Mouse (Mus musculus) right cerebral cortex, postnatal 36 days (tissue): ENCODE results near the gene Gm10309.

Experiments
- DNase-seq, 2 experiments: peaks; one replicate each; pipeline ENCODE4 v3.0.0; 2022; ENCODE audit warnings: low spot score in 2 of 2, mixed read lengths in 1 of 2

The Gm10309 gene

DNA sequence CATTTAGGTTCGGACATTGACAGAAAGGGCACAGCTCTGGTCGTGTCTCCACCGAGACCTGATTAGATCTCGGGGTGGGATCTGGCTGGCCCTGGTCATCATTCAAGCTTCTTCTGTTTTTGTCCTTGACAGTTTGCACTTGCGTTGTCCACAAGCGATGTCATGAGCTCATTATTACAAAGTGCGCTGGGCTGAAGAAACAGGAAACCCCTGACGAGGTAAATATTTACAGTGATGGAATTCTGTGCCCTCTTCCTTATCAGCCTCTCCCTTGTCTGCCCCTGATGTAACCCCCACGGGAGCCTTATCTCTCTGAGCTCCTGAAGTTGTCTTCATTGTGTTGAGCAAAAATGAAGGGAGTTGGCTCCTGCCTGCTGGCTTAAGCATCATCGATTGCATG lies 28.4 kb downstream of the Gm10309 start:
- no peak for DNase-seq

DNA sequence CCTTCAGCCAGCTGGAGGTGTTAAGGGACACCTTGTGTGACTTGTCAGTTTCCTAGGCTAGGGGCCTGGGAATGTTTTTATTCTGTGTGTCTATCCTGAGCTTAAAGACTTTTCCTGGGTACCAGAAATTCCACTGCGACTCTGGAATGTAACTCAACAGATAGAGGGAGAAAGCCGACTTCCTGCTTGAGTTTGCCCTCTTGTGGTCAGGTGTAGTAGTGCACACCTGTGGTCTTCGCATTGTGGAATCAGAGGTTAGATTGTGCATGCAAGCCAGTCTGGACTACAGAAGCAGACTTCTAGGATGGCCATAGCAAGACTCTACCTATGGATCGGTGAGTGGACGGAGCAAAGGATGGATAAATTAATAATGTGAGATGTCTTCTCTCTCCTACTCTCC lies 33.3 kb downstream of the Gm10309 start:
- no peak for DNase-seq

DNA sequence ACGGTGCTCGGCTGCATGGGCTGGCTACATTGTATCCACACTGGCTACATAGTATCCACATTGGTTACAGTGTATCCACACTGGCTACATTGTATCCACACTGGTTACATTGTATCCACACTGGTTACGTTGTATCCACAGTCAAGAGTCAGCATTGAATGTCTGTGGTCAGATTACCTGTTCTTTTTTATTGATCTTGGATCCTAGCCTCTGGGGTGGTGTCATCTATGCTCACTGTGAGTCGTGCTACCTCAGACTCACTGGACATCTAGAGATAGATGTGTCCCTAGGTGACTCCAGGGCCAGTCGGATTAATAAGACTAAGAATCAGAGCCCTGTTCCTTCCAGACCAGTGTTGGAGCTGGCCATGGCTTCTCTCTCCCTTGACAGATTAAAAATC lies 34.9 kb downstream of the Gm10309 start:
- DNase-seq: no peak

GRCm38 (mm10) chr17:86467967-86468366 lies 37.1 kb downstream of the Gm10309 start:
- DNase-seq: no peak

DNA sequence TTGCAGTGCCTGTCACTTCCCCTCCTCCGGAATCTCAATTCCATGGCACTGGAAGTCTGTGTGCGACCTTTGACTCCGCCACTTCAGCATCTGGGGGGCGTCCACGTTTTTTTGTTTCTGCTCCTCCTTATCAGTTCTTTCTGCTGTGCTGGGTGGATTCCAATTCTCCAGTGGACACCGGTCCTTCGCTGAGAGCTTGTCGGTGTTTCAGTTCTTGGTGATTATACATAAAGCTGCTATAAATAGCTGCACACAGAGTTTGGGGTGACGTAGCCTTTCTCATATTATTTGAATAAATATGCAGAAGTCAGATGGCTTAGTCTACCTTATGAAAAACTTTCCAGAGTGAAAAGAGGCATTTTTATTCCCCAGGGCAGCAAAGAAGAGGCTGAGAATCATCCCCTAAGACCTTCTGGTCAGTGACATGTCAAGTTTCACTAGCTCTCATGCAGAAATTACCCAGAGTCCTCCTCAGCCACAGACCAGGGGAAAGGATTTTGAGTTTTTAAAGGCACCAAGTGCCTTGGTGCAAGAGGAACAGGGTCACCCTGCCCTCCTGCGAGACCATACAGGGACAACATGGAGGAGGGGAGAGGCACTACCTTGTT lies 37.6 kb downstream of the Gm10309 start:
- no peak for DNase-seq

GRCm38 (mm10) chr17:86466871-86467270 lies 38.2 kb downstream of the Gm10309 start:
- no peak for DNase-seq

GRCm38 (mm10) chr17:86466412-86466811 lies 38.6 kb downstream of the Gm10309 start:
- no peak for DNase-seq

DNA sequence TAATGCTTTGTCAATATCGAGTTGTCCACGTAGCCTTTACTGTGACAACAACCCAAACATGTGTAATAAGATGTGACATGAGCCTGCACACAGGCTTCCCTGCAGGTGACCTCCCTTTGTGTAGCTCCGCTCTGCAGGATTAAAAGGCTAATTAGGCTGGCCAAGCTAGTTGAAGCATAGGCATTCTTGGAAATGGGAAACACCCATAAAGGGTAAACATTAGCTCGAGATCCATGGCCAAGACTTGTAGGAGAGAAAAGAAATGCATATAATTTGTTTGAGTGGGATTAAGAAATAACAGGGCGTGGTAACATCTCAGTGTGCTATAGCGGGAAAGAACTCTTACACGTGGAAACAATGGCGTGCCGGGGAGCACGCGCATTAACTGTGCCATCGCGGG lies 39.2 kb downstream of the Gm10309 start:
- no peak for DNase-seq

DNA sequence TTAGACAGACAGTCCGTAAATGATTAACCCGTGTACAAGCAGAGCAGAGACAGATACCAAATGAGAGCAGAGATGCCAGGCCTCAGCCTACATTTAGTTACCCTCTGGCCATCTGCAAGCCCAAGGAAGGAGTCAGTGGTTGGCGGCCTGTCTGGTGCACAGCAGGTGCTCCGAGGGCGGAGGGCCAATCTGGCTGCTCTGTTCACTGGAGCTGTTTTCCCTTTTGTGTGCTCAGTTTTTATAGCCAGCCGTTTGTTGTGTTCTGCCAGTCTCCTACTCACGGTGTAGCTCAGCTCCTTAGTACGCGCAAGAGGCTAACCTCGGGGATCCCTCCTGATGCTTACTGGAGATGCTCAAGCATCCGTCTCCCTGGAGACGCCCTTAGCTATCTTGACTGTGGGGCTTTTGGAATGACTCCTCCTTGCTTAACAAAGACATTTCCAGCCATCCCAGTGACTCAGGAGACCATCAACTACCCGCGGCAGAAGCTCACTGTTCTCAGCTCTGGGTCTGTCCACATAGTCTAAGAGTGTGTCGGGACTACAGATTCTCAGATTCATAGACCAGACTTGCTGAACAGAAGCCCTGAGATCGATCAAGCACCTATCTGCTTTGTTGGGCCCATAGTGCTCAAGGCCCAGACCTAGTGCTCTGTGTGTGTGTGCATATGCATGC lies 40.2 kb downstream of the Gm10309 start:
- no peak for DNase-seq

DNA sequence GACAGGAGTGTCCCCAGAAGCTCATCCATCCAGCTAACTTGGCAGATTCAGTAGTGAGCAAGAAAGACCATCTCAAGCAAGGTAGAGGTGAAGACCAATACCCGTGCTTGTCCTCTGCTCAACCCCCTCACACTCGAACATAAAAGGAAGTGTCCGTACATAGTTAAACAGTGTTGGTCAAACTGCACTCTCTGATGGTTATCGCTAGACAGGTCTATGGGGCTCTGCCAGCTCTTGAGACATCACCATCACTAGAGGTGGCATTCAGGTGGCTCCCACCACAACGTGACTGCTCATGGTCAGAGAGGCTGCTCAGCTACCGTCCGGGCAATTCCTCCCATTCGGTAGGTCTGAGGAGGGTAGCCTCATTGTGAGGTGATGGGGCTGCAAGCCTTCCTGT lies 40.8 kb downstream of the Gm10309 start:
- DNase-seq: no peak

DNA sequence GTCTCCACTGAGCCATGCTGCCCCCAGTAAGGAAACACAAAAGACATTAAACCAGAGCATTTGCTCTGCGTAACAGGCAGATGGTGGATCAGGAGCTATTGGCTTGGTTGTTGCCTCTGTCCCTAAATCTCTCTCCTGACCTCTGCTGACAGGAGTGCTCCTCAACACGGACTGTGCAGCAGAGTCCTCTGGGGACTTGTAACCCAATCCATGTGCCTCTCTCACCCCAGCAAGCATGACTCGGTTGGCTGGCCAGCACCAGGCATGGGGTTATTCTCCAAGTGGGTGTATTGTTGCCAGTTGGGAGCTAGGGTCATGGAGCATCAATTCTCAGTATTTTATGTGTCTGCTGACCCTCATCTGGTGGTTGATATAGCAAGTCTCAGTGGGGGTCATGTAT lies 41.7 kb downstream of the Gm10309 start:
- no peak for DNase-seq

GRCm38 (mm10) chr17:86460645-86461430 lies 44.2 kb downstream of the Gm10309 start:
- no peak for DNase-seq

DNA sequence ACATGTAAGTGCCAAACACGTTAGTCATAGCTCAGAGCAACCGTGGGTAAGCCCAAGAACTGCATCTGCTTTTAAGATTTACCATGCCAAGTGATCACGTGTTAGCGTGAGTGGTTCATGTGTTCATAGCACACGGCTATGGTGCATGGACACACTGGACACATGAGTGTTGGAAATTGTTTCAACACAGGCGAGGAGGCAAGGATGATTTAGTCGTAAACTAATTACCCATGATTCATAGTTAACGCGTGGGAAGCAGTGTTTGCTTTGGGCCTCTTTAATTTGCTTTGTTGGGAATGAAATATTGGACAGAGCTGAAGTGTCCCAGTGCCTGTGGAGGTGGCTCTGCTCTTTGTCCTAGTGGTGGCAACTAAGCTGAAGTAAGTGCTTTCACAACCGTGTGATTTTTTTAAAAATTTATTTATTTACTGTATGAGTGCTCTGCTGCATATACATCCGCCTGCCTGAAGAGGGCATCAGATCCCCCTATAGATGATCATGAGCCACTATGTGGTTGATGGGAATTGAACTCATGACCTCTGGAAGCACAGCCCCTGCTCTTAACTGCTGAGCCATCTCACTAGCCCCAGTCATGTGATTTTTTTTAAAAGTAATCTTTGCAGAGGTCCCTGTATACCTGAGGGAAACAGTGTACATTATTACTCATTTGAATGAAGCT lies 46.6 kb downstream of the Gm10309 start:
- no peak for DNase-seq

DNA sequence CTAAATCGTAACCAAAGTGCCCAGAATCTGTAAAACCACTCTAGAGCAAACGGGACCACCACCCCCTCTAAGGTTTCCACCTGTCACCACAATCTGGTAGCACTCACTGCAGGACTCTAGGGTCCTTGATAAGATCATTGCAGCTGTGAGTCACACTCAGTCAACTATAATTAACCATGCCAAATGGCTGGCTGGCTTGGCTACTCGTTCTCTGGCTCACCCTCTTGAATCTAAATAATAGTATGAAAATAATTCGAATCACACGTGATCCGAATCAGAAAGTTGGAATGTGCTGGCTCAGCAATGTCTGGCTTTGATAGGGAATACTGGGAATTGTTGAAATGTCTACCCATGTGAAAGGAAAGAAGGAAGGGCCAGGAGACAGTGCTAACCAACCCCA lies 48.5 kb downstream of the Gm10309 start:
- DNase-seq: no peak

GRCm38 (mm10) chr17:86454351-86454706 lies 50.7 kb downstream of the Gm10309 start:
- DNase-seq: no peak

- no peak for DNase-seq
These were observed 51.2 kb downstream of the Gm10309 start for GRCm38 (mm10) chr17:86453673-86454350.

GRCm38 (mm10) chr17:86452934-86453333 lies 52.1 kb downstream of the Gm10309 start:
- DNase-seq: no peak
